Mouse (Mus musculus) E14TG2a.4 (cell line): ENCODE results near the gene Prr18.
"Not testable (repeated sequence)": the region's sequence is repeated elsewhere in the genome, so short reads cannot be mapped to it uniquely, and the experiment has no call there.

ENCODE experiments used
- H3K27me3 ChIP-seq: 2 replicates; pipeline ENCODE4 v1.6.1; 2014; ENCODE audit warnings: low read length, control low read depth; ENCODE audit not compliant: insufficient read depth
- H3K36me3 ChIP-seq: 2 replicates; pipeline ENCODE4 v1.6.1; 2014; ENCODE audit warnings: low read length, control low read depth; ENCODE audit not compliant: insufficient read depth
- H3K4me1 ChIP-seq: replicated peaks from 2 replicates; pipeline ENCODE4 v1.6.1; 2014; ENCODE audit warnings: low read depth, low read length, control low read depth
- H3K4me3 ChIP-seq: replicated peaks from 2 replicates; pipeline ENCODE4 v1.5.1; 2014; ENCODE audit warnings: mild to moderate bottlenecking, low read length
- H3K9me3 ChIP-seq: 2 replicates; pipeline ENCODE4 v1.6.1; 2014; ENCODE audit warnings: low read length, control low read depth
- CTCF ChIP-seq: conservative IDR thresholded peaks from 2 replicates; pipeline ENCODE4 v1.5.1; 2014; ENCODE audit warnings: low read length
- NANOG ChIP-seq: IDR thresholded peaks from 2 replicates; pipeline ENCODE4 v1.6.1; 2014; ENCODE audit warnings: borderline replicate concordance, low read length, mixed read lengths
- POU5F1 ChIP-seq: IDR thresholded peaks from 2 replicates; pipeline ENCODE4 v1.6.1; 2014; ENCODE audit warnings: low read length, borderline replicate concordance

Gene Prr18

GRCm38 (mm10) chr17:8337159-8337558 lies at the start of gene Prr18:
TSS of gene Prr18 (plus strand) at chr17:8337459.
- peaks cover 19% of the 10 kb centered on the region for H3K4me1 ChIP-seq
- not testable (repeated sequence) for H3K9me3 ChIP-seq, H3K36me3 ChIP-seq

GRCm38 (mm10) chr17:8289993-8290679 lies 47.1 kb upstream of the Prr18 start:
- H3K27me3 ChIP-seq, result no peaks in the 10 kb centered on the region
- no peak overlapping the region for H3K4me3 ChIP-seq
- H3K9me3 ChIP-seq, result no peaks in the 10 kb centered on the region
- TF ChIP-seq POU5F1, result no peak
- TF ChIP-seq NANOG, result no peak
- TF ChIP-seq CTCF, result no peak
- H3K36me3 ChIP-seq, result peaks cover 7% of the 10 kb centered on the region; the same call in 1 of the 2 replicates
- peaks cover 23% of the 10 kb centered on the region for H3K4me1 ChIP-seq

More at GRCm38 (mm10) chr17:8337159-8337558, at the start of gene Prr18:
- H3K4me3 ChIP-seq, result not testable (repeated sequence)
- H3K27me3 ChIP-seq, result peaks cover 42% of the 10 kb centered on the region

- H3K4me3 ChIP-seq, result no peak overlapping the region
- H3K36me3 ChIP-seq, result peaks cover 7% of the 10 kb centered on the region; the same call in 1 of the 2 replicates
- H3K27me3 ChIP-seq, result no peaks in the 10 kb centered on the region
- H3K4me1 ChIP-seq, result peaks cover 20% of the 10 kb centered on the region
- no peak for TF ChIP-seq NANOG
- no peak for TF ChIP-seq POU5F1
- no peak for TF ChIP-seq CTCF
- no peaks in the 10 kb centered on the region for H3K9me3 ChIP-seq
Observed at GRCm38 (mm10) chr17:8290736-8291135, 46.5 kb upstream of the Prr18 start.

- no peaks in the 10 kb centered on the region; the same call in 1 of the 2 replicates for H3K4me1 ChIP-seq
- H3K9me3 ChIP-seq, result no peaks in the 10 kb centered on the region
- H3K36me3 ChIP-seq, result peaks cover 17% of the 10 kb centered on the region
- no peak overlapping the region for H3K4me3 ChIP-seq
- no peaks in the 10 kb centered on the region for H3K27me3 ChIP-seq
- TF ChIP-seq NANOG (no peak), CTCF (no peak), POU5F1 (no peak)
Observed at GRCm38 (mm10) chr17:8295825-8296224, 41.4 kb upstream of the Prr18 start.

GRCm38 (mm10) chr17:8296313-8296844 lies 40.9 kb upstream of the Prr18 start:
- no peak for TF ChIP-seq CTCF
- no peak for TF ChIP-seq NANOG
- TF ChIP-seq POU5F1, result no peak
- H3K4me1 ChIP-seq, result peaks cover 4% of the 10 kb centered on the region; the same call in 1 of the 2 replicates
- peaks cover 17% of the 10 kb centered on the region for H3K36me3 ChIP-seq
- no peaks in the 10 kb centered on the region for H3K9me3 ChIP-seq
- H3K27me3 ChIP-seq, result no peaks in the 10 kb centered on the region
- no peak overlapping the region for H3K4me3 ChIP-seq

GRCm38 (mm10) chr17:8297746-8298145 lies 39.5 kb upstream of the Prr18 start:
- TF ChIP-seq POU5F1 (no peak), CTCF (no peak), NANOG (no peak)
- Histone ChIP-seq H3K27me3 (no peaks in the 10 kb centered on the region), H3K9me3 (no peaks in the 10 kb centered on the region), H3K4me3 (no peak overlapping the region), H3K4me1 (peaks cover 4% of the 10 kb centered on the region; the same call in 1 of the 2 replicates), H3K36me3 (peaks cover 17% of the 10 kb centered on the region)

GRCm38 (mm10) chr17:8298281-8298680 lies 39.0 kb upstream of the Prr18 start:
- H3K4me3 ChIP-seq, result no peak overlapping the region
- no peak for TF ChIP-seq NANOG
- TF ChIP-seq CTCF, result no peak
- TF ChIP-seq POU5F1, result no peak
- H3K27me3 ChIP-seq, result no peaks in the 10 kb centered on the region

GRCm38 (mm10) chr17:8299524-8299923 lies 37.7 kb upstream of the Prr18 start:
- Histone ChIP-seq H3K27me3 (0 out of 2 replicates have a peak, but pooled peaks cover 4% of the 10 kb centered on the region), H3K4me3 (no peak overlapping the region), H3K9me3 (no peaks in the 10 kb centered on the region), H3K4me1 (peaks cover 4% of the 10 kb centered on the region; the same call in 1 of the 2 replicates), H3K36me3 (peaks cover 17% of the 10 kb centered on the region)
- TF ChIP-seq POU5F1 (no peak), CTCF (no peak), NANOG (no peak)

More at GRCm38 (mm10) chr17:8298281-8298680, 39.0 kb upstream of the Prr18 start:
- H3K36me3 ChIP-seq, result peaks cover 17% of the 10 kb centered on the region
- H3K4me1 ChIP-seq, result peaks cover 4% of the 10 kb centered on the region; the same call in 1 of the 2 replicates
- H3K9me3 ChIP-seq, result no peaks in the 10 kb centered on the region
